Mouse (Mus musculus) liver, embryonic 13.5 days (tissue): ENCODE measurements around the gene Rnf217. TPM values are rescaled to one million over a fixed set of nuclear protein-coding genes. Genes with fewer than 3 reads are reported as not detected.

ENCODE experiments used
- ATAC-seq: fragments of 200-750 bp; cut with Nextera tagmentation; 2 replicates; pipeline ENCODE4 v1.8.0; 2017; ENCODE audit warnings: low read depth, mild to moderate bottlenecking, moderate number of reproducible peaks, moderate library complexity
- DNase-seq: peaks from one replicate; pipeline ENCODE4 v3.0.0; 2022
- H3K27ac ChIP-seq: fragments of 300-500 bp; sonication (generic); 2 replicates; pipeline ENCODE4 v1.5.1; 2015; ENCODE audit warnings: moderate library complexity, mild to moderate bottlenecking, inconsistent platforms
- H3K27me3 ChIP-seq: fragments of 300-500 bp; sonication (generic); 2 replicates; pipeline ENCODE4 v1.6.1; 2015; ENCODE audit warnings: mild to moderate bottlenecking, inconsistent platforms
- H3K36me3 ChIP-seq: fragments of 300-500 bp; sonication (generic); 2 replicates; pipeline ENCODE4 v1.6.1; 2015; ENCODE audit warnings: mild to moderate bottlenecking, inconsistent platforms
- H3K4me1 ChIP-seq: fragments of 300-500 bp; sonication (generic); replicated peaks from 2 replicates; pipeline ENCODE4 v1.6.1; 2015; ENCODE audit warnings: inconsistent platforms
- H3K4me2 ChIP-seq: fragments of 300-500 bp; sonication (generic); 2 replicates; pipeline ENCODE4 v1.6.1; 2015; ENCODE audit warnings: inconsistent platforms, mild to moderate bottlenecking, moderate library complexity
- H3K4me3 ChIP-seq: fragments of 300-500 bp; sonication (generic); replicated peaks from 2 replicates; pipeline ENCODE4 v1.5.1; 2015; ENCODE audit warnings: mild to moderate bottlenecking, inconsistent platforms
- H3K9ac ChIP-seq: fragments of 300-500 bp; sonication (generic); 2 replicates; pipeline ENCODE4 v1.6.1; 2015; ENCODE audit warnings: mild to moderate bottlenecking, inconsistent platforms
- H3K9me3 ChIP-seq: fragments of 300-500 bp; sonication (generic); replicated peaks from 2 replicates; pipeline ENCODE4 v1.6.1; 2016; ENCODE audit warnings: inconsistent platforms
- WGBS: fragments of 180-500 bp; shearing (Covaris S2); methylation state at CpG from one replicate; pipeline ENCODE4 v1.1.7; 2015; ENCODE audit not compliant: insufficient replicate concordance; 5-methylcytosine and 5-hydroxymethylcytosine counted together
- polyA plus RNA-seq: library from polyadenylated mRNA; unstranded; fragments of >200 nt; fragmentation: Nextera tagmentation; extraction: Ambion mirVana; gene quantifications from 2 replicates; pipeline ENCODE4 v1.2.1, GENCODE M21; 2015

The Rnf217 gene
- 0.15 TPM in 2 replicates for polyA plus RNA-seq

- Histone ChIP-seq H3K4me1 (peaks cover 14% of the 10 kb centered on the region; the same call in 1 of the 2 replicates), H3K9me3 (no peaks in the 10 kb centered on the region), H3K4me3 (peak within 1 kb of the TSS; percentile 63), H3K36me3 (no peaks in the 10 kb centered on the region), H3K27ac (no peak within 1 kb of the TSS), H3K9ac (peak within 1 kb of the TSS; percentile 70), H3K4me2 (peak within 1 kb of the TSS; percentile 66), H3K27me3 (peaks cover 38% of the 10 kb centered on the region)
- ATAC-seq = peak; percentile 72
- 1% methylated on average over 62 of the region's 106 CpGs for WGBS
- DNase-seq = no peak
Observed at GRCm38 (mm10) chr10:31609066-31609961, at the start of gene Rnf217. Rnf217 (minus strand) TSS chr10:31609184.

- DNase-seq (no peak), ATAC-seq (no peak)
- Histone ChIP-seq H3K36me3 (no peaks in the 10 kb centered on the region), H3K4me2 (no peak overlapping the region), H3K9ac (no peak overlapping the region), H3K9me3 (no peaks in the 10 kb centered on the region), H3K27ac (no peak overlapping the region), H3K27me3 (no peaks in the 10 kb centered on the region), H3K4me1 (no peaks in the 10 kb centered on the region), H3K4me3 (no peak overlapping the region)
- WGBS = 46% methylated on average over 3 of the region's 3 CpGs
Observed at GRCm38 (mm10) chr10:31647270-31647669, 38.3 kb upstream of the Rnf217 start.

DNA sequence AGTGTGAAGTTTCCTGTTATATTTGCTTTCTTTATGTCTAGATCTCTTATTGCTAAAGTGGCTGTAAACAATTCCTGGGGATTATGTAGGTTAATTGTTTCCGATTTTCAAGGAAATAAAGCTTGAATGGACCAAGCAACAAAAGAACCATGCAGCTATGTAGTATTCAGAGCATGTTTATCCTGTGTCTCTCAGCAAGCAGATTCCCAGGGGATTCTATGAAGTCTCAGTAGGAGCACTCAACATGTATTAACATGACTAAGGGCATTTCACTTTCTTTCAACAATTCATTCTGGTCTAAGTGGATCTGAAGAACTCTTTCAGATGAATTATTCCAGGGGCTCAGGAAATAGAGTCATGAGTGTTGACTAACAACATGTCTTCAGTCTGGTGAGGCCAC lies 37.1 kb upstream of the Rnf217 start:
- 39% methylated on average over 1 of the region's 1 CpGs for WGBS
- no peak for ATAC-seq
- no peaks in the 10 kb centered on the region for H3K27me3 ChIP-seq

DNA sequence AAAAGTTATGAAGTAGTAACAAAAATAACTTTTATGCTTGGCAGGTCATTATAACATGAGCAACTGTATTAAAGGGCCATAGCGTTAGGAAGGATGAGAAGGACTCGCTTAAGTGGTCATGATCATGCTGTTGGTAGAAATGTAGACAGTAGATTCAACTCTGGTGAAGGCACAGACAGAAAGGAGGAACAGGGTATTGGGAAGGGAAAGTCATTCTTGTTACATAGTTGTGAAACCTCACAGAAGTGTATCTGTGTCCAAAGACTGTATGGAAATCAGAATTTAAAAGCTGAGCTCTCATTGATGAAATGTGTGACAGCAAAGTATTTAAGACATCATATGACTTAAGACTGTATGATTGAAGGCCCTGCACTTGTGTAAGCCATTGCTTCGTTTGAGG lies 26.1 kb upstream of the Rnf217 start:
- Histone ChIP-seq H3K9ac (no peak overlapping the region), H3K4me2 (no peak overlapping the region), H3K27me3 (no peaks in the 10 kb centered on the region), H3K36me3 (no peaks in the 10 kb centered on the region), H3K9me3 (no peaks in the 10 kb centered on the region), H3K4me1 (no peaks in the 10 kb centered on the region), H3K4me3 (no peak overlapping the region), H3K27ac (no peak overlapping the region)
- ATAC-seq (no peak), DNase-seq (no peak)
- WGBS = 55% methylated on average over 3 of the region's 3 CpGs

More for the DNA sequence above, 37.1 kb upstream of the Rnf217 start:
- H3K36me3 ChIP-seq = no peaks in the 10 kb centered on the region
- no peak for DNase-seq
- no peak overlapping the region for H3K9ac ChIP-seq
- no peak overlapping the region for H3K27ac ChIP-seq
- H3K4me2 ChIP-seq = no peak overlapping the region
- H3K4me1 ChIP-seq = no peaks in the 10 kb centered on the region
- no peaks in the 10 kb centered on the region for H3K9me3 ChIP-seq
- no peak overlapping the region for H3K4me3 ChIP-seq

DNA sequence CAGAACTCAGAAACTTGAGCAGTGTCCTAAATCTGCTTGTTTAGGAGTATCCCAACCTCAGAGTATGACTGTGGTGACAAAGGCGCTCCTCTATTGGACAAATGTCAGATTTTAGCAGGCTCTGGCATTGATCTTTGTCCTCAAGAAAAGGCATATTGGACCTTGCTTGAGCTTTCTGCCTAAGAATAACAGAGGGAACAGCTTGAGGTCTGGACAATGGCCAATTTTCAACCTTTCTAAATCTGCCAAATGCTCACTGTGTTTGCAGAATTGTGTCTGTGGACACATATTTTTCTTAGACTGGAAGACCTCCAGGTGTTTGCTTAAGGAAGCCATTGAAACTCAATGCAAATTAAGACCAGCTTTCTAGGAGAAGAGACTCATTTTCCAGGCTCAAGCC lies 23.0 kb upstream of the Rnf217 start:
- Histone ChIP-seq H3K4me1 (no peaks in the 10 kb centered on the region), H3K27ac (no peak overlapping the region), H3K9me3 (no peaks in the 10 kb centered on the region), H3K36me3 (no peaks in the 10 kb centered on the region), H3K4me3 (no peak overlapping the region), H3K27me3 (no peaks in the 10 kb centered on the region), H3K4me2 (no peak overlapping the region), H3K9ac (no peak overlapping the region)
- no peak for DNase-seq
- no peak for ATAC-seq
- WGBS = 80% methylated on average over 1 of the region's 1 CpGs

DNA sequence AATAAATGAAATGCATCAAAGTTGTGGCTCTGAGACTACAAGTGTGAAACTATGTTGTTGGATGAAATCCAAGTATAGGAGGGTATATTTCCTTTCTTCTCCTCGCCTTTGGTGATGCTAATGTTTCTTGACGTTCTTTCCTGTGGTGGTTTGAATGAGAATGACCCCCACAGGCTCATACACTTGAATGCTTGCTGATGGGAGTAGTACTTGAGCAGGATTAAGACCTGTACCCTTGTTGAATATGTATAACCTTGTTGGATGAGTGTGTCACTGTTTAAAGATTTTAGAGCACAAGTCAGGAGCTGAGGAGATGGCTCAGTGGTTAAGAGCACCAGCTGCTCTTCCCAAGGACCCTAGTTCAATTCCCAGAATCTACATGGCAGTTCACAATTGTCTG lies 6.4 kb upstream of the Rnf217 start:
- no peak overlapping the region for H3K27ac ChIP-seq
- H3K36me3 ChIP-seq = no peaks in the 10 kb centered on the region
- no peak overlapping the region for H3K4me2 ChIP-seq
- no peak overlapping the region for H3K9ac ChIP-seq
- H3K9me3 ChIP-seq = no peaks in the 10 kb centered on the region
- ATAC-seq (no peak), DNase-seq (no peak)
- H3K27me3 ChIP-seq = peaks cover 5% of the 10 kb centered on the region
- 40% methylated on average over 2 of the region's 2 CpGs for WGBS
- H3K4me3 ChIP-seq = no peak overlapping the region
- no peaks in the 10 kb centered on the region for H3K4me1 ChIP-seq

DNA sequence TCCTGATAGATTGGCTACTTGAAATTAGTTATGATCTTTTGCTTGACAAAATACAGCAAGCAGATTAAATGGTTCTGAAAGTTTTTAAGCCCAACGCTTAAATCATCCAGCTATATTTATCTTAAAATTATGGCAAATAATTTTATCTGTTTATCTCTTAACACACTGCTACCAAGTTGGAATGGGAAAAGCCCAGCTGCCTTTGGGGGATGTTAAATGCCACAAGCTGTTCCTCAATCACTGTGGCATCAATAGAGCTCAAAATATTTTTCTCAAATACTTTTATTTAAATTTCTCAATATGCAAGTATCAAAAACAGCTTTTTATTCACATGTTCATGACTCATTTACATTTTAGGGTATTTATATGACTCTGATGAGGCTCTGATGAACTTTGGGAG lies 5.1 kb upstream of the Rnf217 start:
- H3K27ac ChIP-seq = no peak overlapping the region
- no peaks in the 10 kb centered on the region for H3K9me3 ChIP-seq
- no peaks in the 10 kb centered on the region for H3K4me1 ChIP-seq
- no peak for ATAC-seq
- no peak overlapping the region for H3K9ac ChIP-seq
- H3K4me3 ChIP-seq = no peak overlapping the region
- no peaks in the 10 kb centered on the region for H3K36me3 ChIP-seq
- no peak for DNase-seq
- H3K27me3 ChIP-seq = peaks cover 15% of the 10 kb centered on the region
- H3K4me2 ChIP-seq = no peak overlapping the region
- 64% methylated on average over 1 of the region's 1 CpGs for WGBS

- H3K27ac ChIP-seq = no peak overlapping the region
Observed at GRCm38 (mm10) chr10:31608441-31609065, 431 bp downstream of the Rnf217 start.

DNA sequence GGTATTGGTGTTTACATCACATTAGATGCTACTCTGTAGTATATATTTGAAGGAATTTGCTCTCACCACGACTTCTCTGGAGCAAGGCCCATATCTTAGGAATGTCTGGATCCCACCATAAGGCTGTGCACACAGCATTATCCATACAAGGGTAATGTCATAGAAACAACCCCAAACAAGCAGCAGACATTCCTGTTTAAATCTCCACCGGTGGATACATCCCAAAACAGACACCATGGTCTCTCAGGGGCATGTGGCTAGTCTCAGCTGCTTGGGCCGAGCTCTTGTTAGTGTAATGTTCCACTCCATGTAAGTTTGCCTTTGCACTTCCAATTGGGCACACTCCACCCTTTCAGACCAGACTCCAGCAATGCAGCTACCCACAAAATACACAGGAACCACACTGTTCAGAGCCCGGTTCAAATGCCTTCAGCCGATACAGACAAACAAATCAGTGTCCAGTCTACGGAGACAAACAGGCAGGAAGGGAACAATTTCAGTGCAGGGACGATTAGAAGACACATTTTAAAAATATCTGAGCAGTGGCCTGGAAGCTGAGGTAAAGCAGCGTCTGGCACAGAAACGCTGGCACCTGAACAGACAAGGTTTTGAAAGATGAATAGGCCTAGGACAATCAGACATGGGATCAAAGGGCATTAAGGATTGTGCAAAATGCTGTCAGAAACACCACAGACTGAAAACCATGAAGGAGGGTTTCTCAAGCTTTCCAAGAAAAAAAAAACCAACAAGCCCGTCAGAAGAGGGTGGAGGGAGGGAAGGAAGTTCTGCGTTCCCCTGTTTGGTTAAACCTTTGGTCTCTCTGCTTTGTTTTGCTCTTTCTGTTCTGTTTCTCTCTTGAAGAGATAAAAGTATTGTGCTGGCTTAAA lies 1.8 kb downstream of the Rnf217 start:
- ATAC-seq (no peak), DNase-seq (no peak)
- no peak overlapping the region; the same call in 1 of the 2 replicates for H3K27ac ChIP-seq
- peaks cover 38% of the 10 kb centered on the region for H3K27me3 ChIP-seq
- peak overlapping the region; percentile 63; the same call in 1 of the 2 replicates for H3K4me3 ChIP-seq
- WGBS = 29% methylated on average over 11 of the region's 11 CpGs
- no peaks in the 10 kb centered on the region for H3K9me3 ChIP-seq
- peak overlapping the region; percentile 66 for H3K4me2 ChIP-seq
- peaks cover 14% of the 10 kb centered on the region; the same call in 1 of the 2 replicates for H3K4me1 ChIP-seq
- no peaks in the 10 kb centered on the region for H3K36me3 ChIP-seq
- no peak overlapping the region for H3K9ac ChIP-seq

More at GRCm38 (mm10) chr10:31608441-31609065, 431 bp downstream of the Rnf217 start:
- WGBS = 2% methylated on average over 38 of the region's 60 CpGs
- no peaks in the 10 kb centered on the region for H3K9me3 ChIP-seq
- H3K4me2 ChIP-seq = peak overlapping the region; percentile 66
- peaks cover 38% of the 10 kb centered on the region for H3K27me3 ChIP-seq
- H3K4me3 ChIP-seq = peak overlapping the region; percentile 63
- peaks cover 14% of the 10 kb centered on the region; the same call in 1 of the 2 replicates for H3K4me1 ChIP-seq
- peak overlapping the region; percentile 70 for H3K9ac ChIP-seq
- no peaks in the 10 kb centered on the region for H3K36me3 ChIP-seq
- ATAC-seq = 0 out of 2 replicates have a peak, but pooled peaks have one; percentile 26
- no peak for DNase-seq

DNA sequence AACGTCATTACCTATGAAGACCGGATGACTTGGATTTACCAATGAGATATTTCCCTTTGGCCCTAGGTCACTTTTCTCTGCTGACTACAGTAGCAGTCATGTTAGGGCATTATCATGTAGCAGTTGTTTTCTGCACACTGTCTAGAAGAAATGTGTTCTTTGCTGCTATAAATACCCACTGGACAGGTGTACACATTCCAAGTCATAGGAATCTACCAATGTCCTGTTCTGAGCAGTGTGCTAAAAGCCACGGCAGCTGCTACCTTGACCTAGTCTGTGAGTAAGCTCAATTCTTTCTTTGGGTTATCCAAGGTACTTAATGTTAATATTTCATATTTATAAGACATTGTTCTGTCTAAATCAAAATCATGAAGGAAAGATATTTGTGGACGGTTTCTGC lies 5.1 kb downstream of the Rnf217 start:
- Histone ChIP-seq H3K4me2 (no peak overlapping the region), H3K27ac (no peak overlapping the region), H3K9ac (no peak overlapping the region), H3K27me3 (peaks cover 20% of the 10 kb centered on the region), H3K4me3 (no peak overlapping the region), H3K9me3 (no peaks in the 10 kb centered on the region), H3K4me1 (peaks cover 14% of the 10 kb centered on the region; the same call in 1 of the 2 replicates), H3K36me3 (no peaks in the 10 kb centered on the region)
- 72% methylated on average over 4 of the region's 4 CpGs for WGBS
- no peak for ATAC-seq
- no peak for DNase-seq

DNA sequence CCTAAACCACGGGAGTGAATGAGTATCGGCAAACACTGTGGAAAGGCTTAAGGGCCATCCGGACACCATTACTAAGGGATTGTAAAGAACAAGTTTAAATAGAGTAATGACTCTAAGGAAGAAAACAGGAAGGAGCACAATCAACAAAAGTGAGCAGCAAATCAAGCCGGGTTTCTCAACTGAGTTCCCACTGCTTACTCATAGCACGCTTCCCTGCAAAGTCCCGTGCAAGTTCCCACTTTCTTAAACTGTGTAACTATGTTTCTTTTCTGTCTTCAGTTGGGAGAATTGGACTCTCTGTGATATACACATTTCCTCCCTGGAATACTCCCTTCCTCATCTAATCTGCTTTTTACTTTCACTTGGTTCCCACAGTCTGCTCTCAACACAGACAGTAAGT lies 8.9 kb downstream of the Rnf217 start:
- no peak for DNase-seq
- no peak overlapping the region for H3K4me3 ChIP-seq
- no peaks in the 10 kb centered on the region for H3K4me1 ChIP-seq
- H3K36me3 ChIP-seq = no peaks in the 10 kb centered on the region
- no peaks in the 10 kb centered on the region for H3K27me3 ChIP-seq
- ATAC-seq = no peak
- no peak overlapping the region for H3K9ac ChIP-seq
- H3K9me3 ChIP-seq = no peaks in the 10 kb centered on the region
- H3K27ac ChIP-seq = no peak overlapping the region
- no peak overlapping the region for H3K4me2 ChIP-seq
- WGBS = 66% methylated on average over 6 of the region's 6 CpGs
